Mouse (Mus musculus): ENCODE results near the gene Glyatl3.

GRCm38 (mm10) chr17:40882172-40882571 is 32.0 kb downstream of the Glyatl3 start:
- TF ChIP-seq CTCF (IDR thresholded peaks at IDR 0.05; ENCODE audit: control insufficient read depth, insufficient read depth, insufficient replicate concordance, low read depth, low read length) = no peak
- TF ChIP-seq POLR2A (IDR thresholded peaks at IDR 0.05; ENCODE audit: control insufficient read depth, low read depth, low read length) = no peak

All from testis, adult 2 months (tissue).